Mouse (Mus musculus) olfactory bulb, adult 2 months (tissue): ENCODE measurements around the gene Rgp1.

Experiments used
- CTCF ChIP-seq: fragments of 200-500 bp; IDR thresholded peaks from 2 replicates; pipeline ENCODE4 v1.5.1; 2012; ENCODE audit warnings: low read depth, mild to moderate bottlenecking, low read length, moderate library complexity; ENCODE audit not compliant: insufficient read depth
- POLR2A ChIP-seq: fragments of 200-500 bp; IDR thresholded peaks from 2 replicates; pipeline ENCODE4 v1.6.1; 2012; ENCODE audit warnings: mild to moderate bottlenecking, low read depth, low read length, moderate library complexity; ENCODE audit not compliant: insufficient read depth

GRCm38 (mm10) chr4:43636751-43637150 is 58.2 kb downstream of the Rgp1 start:
- TF ChIP-seq CTCF (no peak), POLR2A (no peak)
